Mouse (Mus musculus) ovary, postnatal 36 days (tissue): Measurements from ENCODE around the gene Tubg2.

ENCODE experiments used
- DNase-seq: peaks from one replicate; pipeline ENCODE4 v3.0.0; 2022; ENCODE audit warnings: low spot score, mixed read lengths

The Tubg2 gene

GRCm38 (mm10) chr11:101178061-101179058, 22.7 kb downstream of the Tubg2 start:
- DNase-seq: no peak

GRCm38 (mm10) chr11:101179306-101179705, 23.6 kb downstream of the Tubg2 start:
- no peak for DNase-seq

GRCm38 (mm10) chr11:101180261-101180660, 24.6 kb downstream of the Tubg2 start:
- DNase-seq: no peak

- DNase-seq: peak; percentile 65
Observed at GRCm38 (mm10) chr11:101180846-101181740, 25.4 kb downstream of the Tubg2 start.

GRCm38 (mm10) chr11:101181961-101182360, 26.3 kb downstream of the Tubg2 start:
- no peak for DNase-seq

- no peak for DNase-seq
Observed at GRCm38 (mm10) chr11:101182771-101183517, 27.2 kb downstream of the Tubg2 start.

GRCm38 (mm10) chr11:101184984-101185383, 29.3 kb downstream of the Tubg2 start:
- no peak for DNase-seq

- no peak for DNase-seq
Observed at GRCm38 (mm10) chr11:101185441-101185840, 29.7 kb downstream of the Tubg2 start.

- no peak for DNase-seq
Observed at GRCm38 (mm10) chr11:101186526-101187247, 31.0 kb downstream of the Tubg2 start.

GRCm38 (mm10) chr11:101187541-101187940, 31.8 kb downstream of the Tubg2 start:
- no peak for DNase-seq

GRCm38 (mm10) chr11:101188166-101188805, 32.6 kb downstream of the Tubg2 start:
- DNase-seq: no peak

- DNase-seq: peak; percentile 72
Observed at GRCm38 (mm10) chr11:101189495-101190180, 33.9 kb downstream of the Tubg2 start.

GRCm38 (mm10) chr11:101190181-101190912, 34.6 kb downstream of the Tubg2 start:
- no peak for DNase-seq

- no peak for DNase-seq
Observed at GRCm38 (mm10) chr11:101190913-101191907, 35.5 kb downstream of the Tubg2 start.

GRCm38 (mm10) chr11:101191919-101192470, 36.3 kb downstream of the Tubg2 start:
- DNase-seq: no peak

GRCm38 (mm10) chr11:101192646-101193045, 36.9 kb downstream of the Tubg2 start:
- DNase-seq: no peak

- no peak for DNase-seq
Observed at GRCm38 (mm10) chr11:101193076-101193475, 37.4 kb downstream of the Tubg2 start.

GRCm38 (mm10) chr11:101194137-101194536, 38.4 kb downstream of the Tubg2 start:
- DNase-seq: no peak
